Mouse (Mus musculus) heart, adult 2 months (tissue): ENCODE measurements around the gene Wnt7a. TPM values are rescaled to one million over a fixed set of nuclear protein-coding genes. Genes with fewer than 3 reads are reported as not detected.

Experiments
- DNase-seq, 2 experiments: peaks; one replicate each; pipeline ENCODE4 v3.0.0; 2021
- H3K27ac ChIP-seq: fragments of 200-600 bp; 2 replicates; pipeline ENCODE4 v1.8.1; 2022
- H3K27me3 ChIP-seq: fragments of 200-500 bp; 2 replicates; pipeline ENCODE4 v1.6.1; 2012; ENCODE audit warnings: mild to moderate bottlenecking, low read length, inconsistent platforms, mixed read lengths; ENCODE audit not compliant: control insufficient read depth, insufficient read depth
- H3K36me3 ChIP-seq: fragments of 200-500 bp; 2 replicates; pipeline ENCODE4 v1.6.1; 2012; ENCODE audit warnings: low read length, inconsistent platforms; ENCODE audit not compliant: control insufficient read depth, insufficient read depth
- H3K4me1 ChIP-seq: fragments of 200-500 bp; 2 replicates; pipeline ENCODE4 v1.6.1; 2011; ENCODE audit warnings: low read length; ENCODE audit not compliant: control insufficient read depth, insufficient read depth
- H3K4me3 ChIP-seq: fragments of 200-600 bp; 2 replicates; pipeline ENCODE4 v1.8.1; 2022
- H3K79me2 ChIP-seq: fragments of 200-500 bp; replicated peaks from 2 replicates; pipeline ENCODE4 v1.6.1; 2012; ENCODE audit warnings: mild to moderate bottlenecking, inconsistent platforms, low read length, moderate library complexity, mixed read lengths; ENCODE audit not compliant: control insufficient read depth, insufficient read depth
- H3K9ac ChIP-seq: fragments of 200-500 bp; 2 replicates; pipeline ENCODE4 v1.6.1; 2012; ENCODE audit warnings: low read depth, mild to moderate bottlenecking, control low read depth, inconsistent platforms, low read length, mixed read lengths
- CTCF ChIP-seq: fragments of 200-600 bp; IDR thresholded peaks from 2 replicates; pipeline ENCODE4 v1.8.1; 2022; ENCODE audit warnings: antibody characterized with exemption, mild to moderate bottlenecking, moderate library complexity
- EP300 ChIP-seq: fragments of 200-500 bp; IDR thresholded peaks from 2 replicates; pipeline ENCODE4 v1.6.1; 2011; ENCODE audit warnings: low read depth, low read length, control low read depth; ENCODE audit not compliant: insufficient read depth
- POLR2A ChIP-seq: fragments of 200-500 bp; IDR thresholded peaks from 2 replicates; pipeline ENCODE4 v1.6.1; 2011; ENCODE audit warnings: mild to moderate bottlenecking, low read depth, low read length, control low read depth; ENCODE audit not compliant: insufficient read depth
- WGBS: fragments of 180-500 bp; shearing (Covaris S2); methylation state at CpG from one replicate; pipeline ENCODE4 v1.1.7; 2018; 5-methylcytosine and 5-hydroxymethylcytosine counted together
- intact Hi-C: fragments of 180-260 bp; cut with DNase I; formaldehyde crosslinking; loops from one replicate; pipeline ENCODE4 v1.15.1; 2025
- polyA plus RNA-seq: library from polyadenylated mRNA; depleted of rRNA; stranded (reverse); fragments of >200 nt; gene quantifications from 2 replicates; pipeline ENCODE4 v1.2.3, GENCODE M21; 2012
- total RNA-seq, 2 experiments: library from RNA; stranded (reverse); gene quantifications; 2 replicates each; pipeline ENCODE4 v1.2.3; 2021

The Wnt7a gene
- total and polyA plus RNA-seq, 3 experiments: not detected

DNA sequence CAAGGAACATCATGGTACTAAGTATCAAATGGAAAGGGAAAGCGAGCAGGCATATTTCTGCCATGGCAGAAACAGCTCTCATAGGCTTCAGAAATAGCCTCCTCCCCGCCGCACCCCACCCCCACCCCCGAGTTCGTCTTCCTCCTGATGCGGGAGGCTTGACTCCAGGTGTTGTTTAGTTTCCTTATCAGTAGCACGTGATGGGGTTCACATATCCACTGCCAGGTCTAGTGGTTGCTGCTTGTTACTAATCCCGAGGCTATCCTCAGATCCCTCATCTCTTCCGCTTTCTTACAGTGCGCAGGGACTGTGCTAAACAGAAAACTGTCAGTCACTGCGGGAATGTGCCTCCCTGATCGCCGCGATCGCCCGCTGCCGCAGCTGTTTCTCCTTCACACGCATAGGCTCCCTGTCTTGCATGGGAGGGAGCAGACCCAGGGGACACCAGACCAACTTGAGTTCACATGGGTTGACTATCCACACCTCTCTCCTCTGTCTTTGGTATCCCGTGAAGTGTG is 30.0 kb upstream of the Wnt7a start:
- peak overlapping the region; percentile 47 for H3K9ac ChIP-seq
- 1% methylated on average over 19 of the region's 19 CpGs for WGBS
- TF ChIP-seq EP300 (no peak), CTCF (no peak), POLR2A (no peak)
- H3K4me1 ChIP-seq: peaks cover 2% of the 10 kb centered on the region
- peak overlapping the region; percentile 68 for H3K27ac ChIP-seq
- intact Hi-C loops: no loop called here
- no peak for DNase-seq
- no peaks in the 10 kb centered on the region for H3K27me3 ChIP-seq
- no peaks in the 10 kb centered on the region for H3K79me2 ChIP-seq
- no peaks in the 10 kb centered on the region for H3K36me3 ChIP-seq
- H3K4me3 ChIP-seq: peak overlapping the region; percentile 65

DNA sequence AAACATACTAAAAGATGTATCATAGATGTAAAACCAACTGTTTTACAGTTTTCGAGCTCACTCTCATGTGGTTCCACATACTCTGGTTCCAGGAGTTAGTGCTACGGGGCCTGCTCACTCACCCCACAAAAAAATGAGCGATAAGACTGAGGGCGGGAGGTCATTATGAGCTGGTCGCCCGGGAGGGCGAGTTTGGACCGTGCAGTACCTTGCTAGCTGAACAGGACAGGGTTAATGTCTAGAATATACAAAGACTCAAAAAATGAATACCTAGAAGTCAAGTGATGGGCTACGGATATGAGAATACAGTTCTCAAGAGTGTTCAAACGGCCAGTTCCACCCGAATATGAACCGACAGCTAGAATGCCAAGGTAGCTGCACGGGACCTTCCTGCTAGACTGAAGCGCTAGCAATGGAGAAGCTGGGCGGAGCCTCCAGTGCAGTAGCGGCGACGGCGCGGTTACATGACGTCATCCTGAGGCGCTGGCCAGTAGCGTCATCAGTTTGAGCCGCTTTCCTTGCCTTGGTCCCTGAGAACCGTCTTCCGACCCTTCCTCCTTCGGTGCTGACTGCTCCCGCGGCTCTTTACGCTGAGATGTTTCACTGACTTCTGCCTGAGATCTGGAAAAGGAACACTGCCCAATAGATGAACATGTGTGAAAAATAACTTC is 29.4 kb upstream of the Wnt7a start:
- intact Hi-C loops: loop anchor here (1.0 kb wide), 1 partner anchor 33 kb away; the partner anchor contains the start of genes Chchd4 and Tmem43
- no peaks in the 10 kb centered on the region for H3K36me3 ChIP-seq
- peak overlapping the region; percentile 68 for H3K27ac ChIP-seq

DNA sequence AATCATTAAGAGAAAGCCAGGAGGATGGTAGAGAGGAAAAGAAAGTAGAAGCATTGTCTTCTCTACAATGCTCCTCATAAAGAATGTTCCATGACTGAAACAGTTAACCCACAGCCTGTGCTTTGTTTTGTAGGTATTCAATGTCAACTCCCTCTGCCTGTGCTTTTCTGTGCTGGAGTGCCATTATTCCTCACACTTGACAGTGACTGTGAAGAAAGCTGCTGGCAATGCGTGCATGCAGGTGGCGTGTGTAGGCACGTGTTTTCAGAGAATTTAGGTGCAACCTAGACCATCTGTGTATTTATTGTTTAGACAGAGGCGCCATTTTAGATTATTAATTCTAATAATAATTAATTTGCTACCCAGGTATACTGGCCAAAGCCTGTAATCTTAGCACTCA is 13.0 kb upstream of the Wnt7a start:
- WGBS: 69% methylated on average over 4 of the region's 4 CpGs
- no peak for TF ChIP-seq POLR2A

More for the DNA sequence above, 29.4 kb upstream of the Wnt7a start:
- 2% methylated on average over 30 of the region's 30 CpGs for WGBS
- H3K4me1 ChIP-seq: peaks cover 2% of the 10 kb centered on the region
- TF ChIP-seq CTCF: no peak
- TF ChIP-seq EP300: peak; percentile 75; the same call in 1 of the 2 replicates
- TF ChIP-seq POLR2A: peak; percentile 99
- no peaks in the 10 kb centered on the region for H3K27me3 ChIP-seq
- peak overlapping the region; percentile 65 for H3K4me3 ChIP-seq
- H3K79me2 ChIP-seq: no peaks in the 10 kb centered on the region
- peak overlapping the region; percentile 47 for H3K9ac ChIP-seq
- DNase-seq: peak; percentile 93 to 96

DNA sequence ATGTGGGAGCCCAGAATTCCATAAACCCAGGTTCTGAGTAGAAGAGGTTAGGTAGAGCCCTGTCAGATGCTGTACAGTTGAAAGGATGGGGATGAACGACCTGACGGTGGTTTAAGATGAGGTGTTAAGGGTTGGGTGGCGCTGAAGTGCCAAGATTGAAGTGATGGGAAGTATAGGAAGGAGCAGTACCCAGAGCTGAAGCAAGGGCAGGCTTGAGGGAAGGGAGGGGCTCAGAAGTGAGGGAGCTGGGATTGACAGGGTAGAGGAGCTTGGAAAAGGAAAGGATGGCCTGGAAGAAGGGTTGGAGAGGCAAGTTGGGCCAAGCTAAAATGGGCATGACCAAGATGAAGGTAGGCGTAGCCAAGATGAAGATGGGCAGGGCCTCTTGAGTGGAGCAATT is 10.5 kb upstream of the Wnt7a start:
- 68% methylated on average over 4 of the region's 4 CpGs for WGBS
- no peaks in the 10 kb centered on the region for H3K79me2 ChIP-seq
- no peaks in the 10 kb centered on the region for H3K36me3 ChIP-seq
- H3K27me3 ChIP-seq: peaks cover 4% of the 10 kb centered on the region
- DNase-seq: no peak
- H3K9ac ChIP-seq: no peak overlapping the region
- intact Hi-C loops: no loop called here
- no peak overlapping the region for H3K4me3 ChIP-seq
- no peaks in the 10 kb centered on the region for H3K4me1 ChIP-seq
- H3K27ac ChIP-seq: no peak overlapping the region
- TF ChIP-seq CTCF (no peak), POLR2A (no peak), EP300 (no peak)

More for the DNA sequence above, 13.0 kb upstream of the Wnt7a start:
- Histone ChIP-seq H3K9ac (no peak overlapping the region), H3K27ac (no peak overlapping the region), H3K79me2 (no peaks in the 10 kb centered on the region), H3K4me3 (no peak overlapping the region), H3K4me1 (no peaks in the 10 kb centered on the region), H3K27me3 (peaks cover 4% of the 10 kb centered on the region; the same call in 1 of the 2 replicates), H3K36me3 (no peaks in the 10 kb centered on the region)
- intact Hi-C loops: no loop called here
- DNase-seq: no peak

DNA sequence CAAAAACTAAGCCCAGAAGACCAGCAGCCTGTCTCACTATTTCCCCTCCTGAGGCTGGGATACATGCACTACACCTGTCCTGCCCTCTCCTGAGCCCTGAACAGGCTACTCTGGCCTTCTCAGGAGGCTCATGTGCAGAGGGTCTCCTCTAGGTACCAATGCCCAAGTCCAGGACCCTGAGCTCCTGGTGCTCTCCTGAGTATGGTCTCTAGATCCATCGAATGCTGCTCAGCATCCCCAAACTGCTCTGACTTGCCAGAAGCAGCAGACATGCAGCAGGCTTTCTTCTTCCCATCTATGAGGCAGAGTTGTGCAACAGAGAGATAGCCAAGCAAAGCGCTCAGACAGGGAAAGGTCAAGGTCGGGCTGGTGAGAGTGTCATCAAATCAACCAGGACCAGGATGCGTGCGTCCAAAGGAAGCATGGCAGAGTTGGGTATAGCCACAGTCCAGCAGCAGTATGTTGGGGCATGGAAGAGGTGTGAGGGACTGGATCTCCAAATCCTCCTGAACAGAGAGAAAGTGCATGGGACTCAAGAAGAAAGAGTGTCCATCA is 6.2 kb upstream of the Wnt7a start:
- H3K79me2 ChIP-seq: no peaks in the 10 kb centered on the region
- no peaks in the 10 kb centered on the region for H3K36me3 ChIP-seq
- DNase-seq: no peak
- no peaks in the 10 kb centered on the region for H3K4me1 ChIP-seq
- intact Hi-C loops: no loop called here
- no peak overlapping the region for H3K4me3 ChIP-seq
- 70% methylated on average over 5 of the region's 5 CpGs for WGBS
- peaks cover 7% of the 10 kb centered on the region for H3K27me3 ChIP-seq
- H3K9ac ChIP-seq: no peak overlapping the region
- TF ChIP-seq CTCF (no peak), EP300 (no peak), POLR2A (no peak)
- no peak overlapping the region for H3K27ac ChIP-seq

DNA sequence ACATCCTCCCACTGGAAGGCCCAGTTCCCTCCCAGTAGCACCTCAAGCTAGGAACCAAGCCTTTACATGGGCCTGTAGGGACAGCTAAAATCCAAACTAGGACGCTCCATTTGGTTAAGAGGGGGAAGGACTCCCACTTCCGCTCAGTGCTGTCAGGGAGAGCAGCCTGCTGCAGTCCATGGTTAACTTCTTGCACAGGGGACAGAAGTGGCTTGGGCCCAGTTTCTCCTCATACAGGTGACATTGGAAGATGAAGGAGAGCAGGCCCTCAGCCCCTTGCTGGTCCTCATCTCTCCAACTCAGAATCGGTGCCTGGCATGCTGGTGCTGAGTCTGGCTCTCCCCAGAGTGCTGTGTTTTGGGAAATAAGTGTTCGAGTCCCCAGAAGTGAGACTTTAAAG is 5.0 kb upstream of the Wnt7a start:
- Histone ChIP-seq H3K36me3 (no peaks in the 10 kb centered on the region), H3K79me2 (no peaks in the 10 kb centered on the region), H3K9ac (no peak overlapping the region), H3K4me3 (no peak overlapping the region), H3K4me1 (no peaks in the 10 kb centered on the region), H3K27me3 (peaks cover 10% of the 10 kb centered on the region), H3K27ac (no peak overlapping the region)
- intact Hi-C loops: no loop called here
- no peak for DNase-seq
- 64% methylated on average over 4 of the region's 4 CpGs for WGBS
- TF ChIP-seq POLR2A (no peak), CTCF (no peak), EP300 (no peak)
